Comparison of ENCODE assay signal across 10 mouse cellular contexts in the genomic region with DNA sequence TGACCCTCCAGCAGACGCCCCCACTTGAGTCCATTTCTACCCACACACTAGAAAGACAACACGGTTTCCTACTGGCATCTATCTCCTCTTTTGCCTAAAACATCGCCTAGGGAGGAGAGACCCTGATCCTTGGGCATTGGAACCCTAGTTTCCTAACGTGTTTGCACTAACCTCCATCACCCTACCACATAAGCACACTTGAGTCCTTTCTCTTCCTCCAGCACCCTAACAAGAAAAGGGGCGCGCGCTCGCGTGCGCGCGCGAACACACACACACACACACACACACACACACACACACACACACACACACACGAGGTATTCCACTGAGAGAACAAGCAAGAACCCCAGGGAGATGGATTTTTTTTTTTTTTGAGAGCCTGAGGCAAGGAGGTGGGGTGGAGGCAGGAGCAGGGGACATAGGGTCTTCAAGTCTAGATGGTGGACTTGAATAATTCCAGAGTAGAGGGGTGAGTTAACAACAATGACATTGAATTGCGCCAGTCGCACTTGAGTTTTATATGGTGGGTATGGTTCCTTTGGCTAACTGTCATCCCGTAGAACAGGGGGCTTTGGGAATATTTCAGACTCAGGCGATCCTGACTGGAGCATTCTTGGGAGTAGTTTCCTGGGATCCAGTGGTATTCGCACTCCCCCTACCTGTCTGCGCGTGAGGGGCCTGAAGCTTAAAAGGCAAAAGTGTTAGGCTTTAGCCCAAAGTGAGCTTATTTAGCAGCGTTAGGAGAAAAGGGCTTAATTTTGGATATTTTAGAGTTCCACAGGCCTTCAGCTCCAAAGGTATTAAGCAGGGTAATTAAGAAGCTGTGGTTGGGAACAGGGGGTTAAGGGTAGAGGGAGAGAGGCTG. TPM values are rescaled to one million over a fixed set of nuclear protein-coding genes. Genes with fewer than 3 reads are reported as not detected.
A peak's percentile ranks its signal among the peaks of the same experiment; 100 is the strongest.
DNase-seq lines count a peak whose midpoint lies in the region; ATAC-seq lines count a peak whose summit lies in the region.
"Had no signal": no experiment of that assay in that cellular context is flagged by ENCODE, and none has a peak within 500 bp of the region (broad histone marks: within the 10 kb centered on the region; RNA-seq: fewer than 3 reads in every experiment).

No protein-coding gene starts in this region.

- 12% methylated on average over 13 of the region's 22 CpGs for WGBS in intestine, embryonic 16.5 days
- WGBS in neural tube, embryonic 15.5 days = 11% methylated on average over 13 of the region's 22 CpGs

- H3K9me3 ChIP-seq in intestine, embryonic 16.5 days (ENCODE audit: control insufficient read depth, low read length) = no peaks in the 10 kb centered on the region
- H3K9me3 ChIP-seq in neural tube, embryonic 15.5 days (replicated peaks) = no peaks in the 10 kb centered on the region

- H3K27ac ChIP-seq in intestine, embryonic 16.5 days (ENCODE audit: low read length) = no peak overlapping the region
- peak overlapping the region; percentile 81 for H3K27ac ChIP-seq in neural tube, embryonic 15.5 days (replicated peaks)

- intact Hi-C loops in left cerebral cortex, postnatal 36 days (cut with DNase I) = no loop called here

- peak; percentile 14 to 28 for DNase-seq in left cerebral cortex, postnatal 36 days (ENCODE audit: low spot score in 2 of 2)
- no peak for DNase-seq in left cerebral cortex, adult 9 months (ENCODE audit: low spot score in 2 of 2)
- peak; percentile 14 for DNase-seq in embryo, embryonic 9.5 days (ENCODE audit: extremely low spot score)
- no peak for DNase-seq in testis, postnatal 10 days (ENCODE audit: low spot score)
- DNase-seq in adrenal gland, adult 8-10 months = no peak

- no peaks in the 10 kb centered on the region for H3K4me1 ChIP-seq in intestine, embryonic 16.5 days (ENCODE audit: control insufficient read depth, insufficient read depth, low read length)
- no peaks in the 10 kb centered on the region for H3K4me1 ChIP-seq in neural tube, embryonic 15.5 days

- peak overlapping the region; percentile 49 for H3K4me3 ChIP-seq in intestine, embryonic 16.5 days (ENCODE audit: low read length)
- peak overlapping the region; percentile 56 for H3K4me3 ChIP-seq in neural tube, embryonic 15.5 days (replicated peaks)

- H3K4me2 ChIP-seq in intestine, embryonic 16.5 days (ENCODE audit: low read depth, low read length) = peak overlapping the region; percentile 70
- H3K4me2 ChIP-seq in neural tube, embryonic 15.5 days = peak overlapping the region; percentile 58

- no peaks in the 10 kb centered on the region for H3K27me3 ChIP-seq in intestine, embryonic 16.5 days (replicated peaks; ENCODE audit: control insufficient read depth, insufficient read depth, low read length)
- H3K27me3 ChIP-seq in neural tube, embryonic 15.5 days (replicated peaks) = no peaks in the 10 kb centered on the region

- H3K9ac ChIP-seq in intestine, embryonic 16.5 days (ENCODE audit: low read depth, low read length) = 0 out of 2 replicates have a peak overlapping the region, but pooled peaks have one; percentile 49
- H3K9ac ChIP-seq in neural tube, embryonic 15.5 days (replicated peaks) = peak overlapping the region; percentile 55

- ATAC-seq in intestine, embryonic 16.5 days = 0 out of 2 replicates have a peak, but pooled peaks have one; percentile 21
- ATAC-seq in neural tube, embryonic 15.5 days (ENCODE audit: low FRiP score) = no peak; the same call in 1 of the 2 replicates
- no peak for ATAC-seq in megakaryocyte-erythroid progenitor cell, adult 5-6 weeks (replicated peaks; ENCODE audit: low FRiP score, low TSS enrichment, poor library complexity, severe bottlenecking)

- H3K36me3 ChIP-seq in intestine, embryonic 16.5 days (ENCODE audit: control insufficient read depth, insufficient read depth, low read length) = no peaks in the 10 kb centered on the region
- H3K36me3 ChIP-seq in neural tube, embryonic 15.5 days = no peaks in the 10 kb centered on the region

RNA-seq across cellular contexts. Expression of a gene that starts 0.6 kb away (rescaled TPM):
- 10 to 100 TPM; 60.0 to 63.1 TPM for total RNA-seq in left cerebral cortex, postnatal 36 days (2021)
- polyA plus RNA-seq in intestine, embryonic 16.5 days (2015; fragmentation: Nextera tagmentation; extraction: Ambion mirVana) = 2.2 and 2.3 TPM in 2 replicates
- 21.0 and 24.0 TPM in 2 replicates for polyA plus RNA-seq in neural tube, embryonic 15.5 days (2015; fragmentation: Nextera tagmentation; extraction: Ambion mirVana)
- total RNA-seq in megakaryocyte-erythroid progenitor cell, adult 5-6 weeks (2014; fragmentation: Nextera tagmentation) = not detected in 2 replicates
- total RNA-seq in megakaryocyte-erythroid progenitor cell, adult 5-6 weeks (2017) = not detected in 2 replicates
- under 1 TPM in 2 of 4 experiments, not detected in 2; 0.05 to 0.06 TPM for total RNA-seq in adrenal gland, adult 8-10 months (2022)
- polyA plus RNA-seq: large intestine, adult 2 months; testis, adult 2 months had no signal

Comparison
In these comparisons a context has a peak if more than half of its experiments do, and no peak if none do; other contexts are left out.
1. DNase-seq: peak in left cerebral cortex, postnatal 36 days (2 of 2) and embryo, embryonic 9.5 days (single experiment); none in left cerebral cortex, adult 9 months (0 of 2), testis, postnatal 10 days (single experiment) and adrenal gland, adult 8-10 months (single experiment).
2. RNA of a gene that starts 0.6 kb away (total RNA-seq): 60.0 to 63.1 TPM in left cerebral cortex, postnatal 36 days; 0.05 to 0.06 TPM in adrenal gland, adult 8-10 months and not detected in megakaryocyte-erythroid progenitor cell, adult 5-6 weeks; every median in the first group is over 10 times any median in the second.